Mouse (Mus musculus) stomach, embryonic 14.5 days (tissue): ENCODE data around the gene Inpp5k. TPM values are rescaled to one million over a fixed set of nuclear protein-coding genes. Genes with fewer than 3 reads are reported as not detected.
A peak's percentile ranks its signal among the peaks of the same experiment; 100 is the strongest.

Experiments used
- ATAC-seq: fragments of 200-750 bp; cut with Nextera tagmentation; 2 replicates; pipeline ENCODE4 v1.8.0; 2017; ENCODE audit warnings: low read depth, moderate TSS enrichment; ENCODE audit not compliant: insufficient number of reproducible peaks, insufficient read depth, low FRiP score
- H3K27ac ChIP-seq: fragments of 300-500 bp; sonication (generic); 2 replicates; pipeline ENCODE4 v1.5.1; 2014; ENCODE audit warnings: mild to moderate bottlenecking, low read length, moderate library complexity, mixed read lengths
- H3K27me3 ChIP-seq: fragments of 300-500 bp; sonication (generic); 2 replicates; pipeline ENCODE4 v1.6.1; 2014; ENCODE audit warnings: low read length, control low read depth, mixed read lengths; ENCODE audit not compliant: control insufficient read depth, insufficient read depth
- H3K36me3 ChIP-seq: fragments of 300-500 bp; sonication (generic); 2 replicates; pipeline ENCODE4 v1.6.1; 2014; ENCODE audit warnings: mild to moderate bottlenecking, control low read depth, low read length, moderate library complexity, mixed read lengths; ENCODE audit not compliant: control insufficient read depth, insufficient read depth
- H3K4me1 ChIP-seq: fragments of 300-500 bp; sonication (generic); 2 replicates; pipeline ENCODE4 v1.6.1; 2014; ENCODE audit warnings: low read length, control low read depth, mixed read lengths; ENCODE audit not compliant: control insufficient read depth, insufficient read depth
- H3K4me2 ChIP-seq: fragments of 300-500 bp; sonication (generic); replicated peaks from 2 replicates; pipeline ENCODE4 v1.6.1; 2014; ENCODE audit warnings: low read depth, low read length, control low read depth
- H3K4me3 ChIP-seq: fragments of 300-500 bp; sonication (generic); 2 replicates; pipeline ENCODE4 v1.5.1; 2014; ENCODE audit warnings: low read depth, low read length, control low read depth
- H3K9ac ChIP-seq: fragments of 300-500 bp; sonication (generic); replicated peaks from 2 replicates; pipeline ENCODE4 v1.6.1; 2014; ENCODE audit warnings: low read depth, mild to moderate bottlenecking, control low read depth, low read length, moderate library complexity, mixed read lengths
- H3K9me3 ChIP-seq: fragments of 300-500 bp; sonication (generic); 2 replicates; pipeline ENCODE4 v1.6.1; 2016; ENCODE audit warnings: low read depth, low read length, control low read depth; ENCODE audit not compliant: control insufficient read depth
- WGBS: fragments of 180-500 bp; shearing (Covaris S2); extraction: QIAGEN DNeasy Blood & Tissue Kit; methylation state at CpG from one replicate; pipeline ENCODE4 v1.1.7; 2014; 5-methylcytosine and 5-hydroxymethylcytosine counted together
- polyA plus RNA-seq: library from polyadenylated mRNA; unstranded; fragments of >200 nt; fragmentation: Nextera tagmentation; extraction: Ambion mirVana; gene quantifications from 2 replicates; pipeline ENCODE4 v1.2.1, GENCODE M21; 2014

Gene Inpp5k
- 25.9 and 27.7 TPM in 2 replicates for polyA plus RNA-seq

GRCm38 (mm10) chr11:75630645-75631229 is at the start of gene Inpp5k:
Gene Inpp5k, plus strand, starts transcription at chr11:75630988.
- H3K9ac ChIP-seq: peak within 1 kb of the TSS; percentile 66
- peak within 1 kb of the TSS; percentile 34 for H3K27ac ChIP-seq
- H3K4me3 ChIP-seq: peak within 1 kb of the TSS; percentile 45
- WGBS: under 1% methylated on average over 53 of the region's 53 CpGs
- peak within 1 kb of the TSS; percentile 74 for H3K4me2 ChIP-seq
- 0 out of 2 replicates have a peak, but pooled peaks cover 5% of the 10 kb centered on the region for H3K4me1 ChIP-seq
- peak; percentile 100 for ATAC-seq
- H3K36me3 ChIP-seq: peaks cover 13% of the 10 kb centered on the region; the same call in 1 of the 2 replicates
- no peaks in the 10 kb centered on the region for H3K27me3 ChIP-seq
- no peaks in the 10 kb centered on the region for H3K9me3 ChIP-seq

- Histone ChIP-seq H3K4me2 (no peak overlapping the region), H3K9ac (no peak overlapping the region), H3K27ac (no peak overlapping the region), H3K36me3 (no peaks in the 10 kb centered on the region), H3K4me1 (no peaks in the 10 kb centered on the region), H3K9me3 (no peaks in the 10 kb centered on the region), H3K4me3 (no peak overlapping the region), H3K27me3 (no peaks in the 10 kb centered on the region)
- no peak for ATAC-seq
- 92% methylated on average over 7 of the region's 7 CpGs for WGBS
Measured at GRCm38 (mm10) chr11:75581495-75582149, 49.2 kb upstream of the Inpp5k start.

- WGBS: 66% methylated on average over 2 of the region's 2 CpGs
- Histone ChIP-seq H3K4me2 (no peak overlapping the region), H3K9ac (no peak overlapping the region), H3K9me3 (no peaks in the 10 kb centered on the region), H3K27ac (no peak overlapping the region), H3K4me3 (no peak overlapping the region), H3K36me3 (no peaks in the 10 kb centered on the region), H3K27me3 (no peaks in the 10 kb centered on the region), H3K4me1 (0 out of 2 replicates have a peak, but pooled peaks cover 4% of the 10 kb centered on the region)
- no peak for ATAC-seq
Measured at GRCm38 (mm10) chr11:75583521-75583920, 47.3 kb upstream of the Inpp5k start.

GRCm38 (mm10) chr11:75585061-75585460 is 45.7 kb upstream of the Inpp5k start:
- ATAC-seq: no peak
- 56% methylated on average over 4 of the region's 4 CpGs for WGBS
- Histone ChIP-seq H3K9me3 (no peaks in the 10 kb centered on the region), H3K4me2 (no peak overlapping the region), H3K27ac (no peak overlapping the region), H3K27me3 (no peaks in the 10 kb centered on the region), H3K4me3 (no peak overlapping the region), H3K4me1 (peaks cover 11% of the 10 kb centered on the region), H3K9ac (no peak overlapping the region), H3K36me3 (no peaks in the 10 kb centered on the region)

GRCm38 (mm10) chr11:75585978-75586377 is 44.8 kb upstream of the Inpp5k start:
- H3K27me3 ChIP-seq: no peaks in the 10 kb centered on the region
- H3K9me3 ChIP-seq: no peaks in the 10 kb centered on the region
- H3K36me3 ChIP-seq: no peaks in the 10 kb centered on the region
- no peak for ATAC-seq
- no peak overlapping the region for H3K27ac ChIP-seq
- WGBS: 86% methylated on average over 5 of the region's 5 CpGs
- H3K4me1 ChIP-seq: peaks cover 11% of the 10 kb centered on the region
- no peak overlapping the region for H3K9ac ChIP-seq
- H3K4me3 ChIP-seq: no peak overlapping the region
- H3K4me2 ChIP-seq: no peak overlapping the region

GRCm38 (mm10) chr11:75586963-75587362 is 43.8 kb upstream of the Inpp5k start:
- whole genome bisulfite sequencing: 79% methylated on average over 5 of the region's 5 CpGs
- H3K36me3 ChIP-seq: no peaks in the 10 kb centered on the region
- no peak for ATAC-seq

GRCm38 (mm10) chr11:75587493-75588284 is 43.1 kb upstream of the Inpp5k start, which contains the start of gene Pitpna:
Gene Pitpna, plus strand, starts transcription at chr11:75588097.
- Histone ChIP-seq H3K4me2 (peak within 1 kb of the TSS; percentile 84), H3K36me3 (peaks cover 3% of the 10 kb centered on the region; the same call in 1 of the 2 replicates), H3K4me3 (peak within 1 kb of the TSS; percentile 91), H3K4me1 (peaks cover 11% of the 10 kb centered on the region), H3K27me3 (no peaks in the 10 kb centered on the region), H3K9ac (peak within 1 kb of the TSS; percentile 84), H3K9me3 (no peaks in the 10 kb centered on the region), H3K27ac (peak within 1 kb of the TSS; percentile 77)
- 4% methylated on average over 48 of the region's 49 CpGs for WGBS
- ATAC-seq: peak; percentile 92

More at GRCm38 (mm10) chr11:75586963-75587362, 43.8 kb upstream of the Inpp5k start:
- no peak overlapping the region for H3K27ac ChIP-seq
- no peaks in the 10 kb centered on the region for H3K9me3 ChIP-seq
- peaks cover 11% of the 10 kb centered on the region for H3K4me1 ChIP-seq
- H3K27me3 ChIP-seq: no peaks in the 10 kb centered on the region
- H3K4me3 ChIP-seq: no peak overlapping the region
- H3K4me2 ChIP-seq: no peak overlapping the region
- H3K9ac ChIP-seq: no peak overlapping the region

GRCm38 (mm10) chr11:75588285-75588941 is 42.4 kb upstream of the Inpp5k start:
- no peaks in the 10 kb centered on the region for H3K27me3 ChIP-seq
- peak; percentile 67 for ATAC-seq
- peak overlapping the region; percentile 77 for H3K27ac ChIP-seq
- peak overlapping the region; percentile 84 for H3K9ac ChIP-seq
- peak overlapping the region; percentile 84 for H3K4me2 ChIP-seq
- H3K9me3 ChIP-seq: no peaks in the 10 kb centered on the region
- H3K36me3 ChIP-seq: peaks cover 10% of the 10 kb centered on the region; the same call in 1 of the 2 replicates
- peak overlapping the region; percentile 91 for H3K4me3 ChIP-seq
- WGBS: 1% methylated on average over 37 of the region's 37 CpGs
- peaks cover 11% of the 10 kb centered on the region for H3K4me1 ChIP-seq
